Mouse (Mus musculus): ENCODE measurements around the gene Olfr547. TPM values are rescaled to one million over a fixed set of nuclear protein-coding genes. Genes with fewer than 3 reads are reported as not detected.

Gene Olfr547
- polyA plus RNA-seq, 1 experiment from 2014 or later, result not detected

Other genes with a start within 250 kb of the Olfr547 start
- gene Rrm1, start 93.1 kb upstream of the Olfr547 start, polyA plus RNA-seq (2014; fragmentation: Nextera tagmentation; extraction: Ambion mirVana), result 145 and 148 TPM in 2 replicates
- gene Olfr543, start 53.1 kb upstream of the Olfr547 start, polyA plus RNA-seq (2014; fragmentation: Nextera tagmentation; extraction: Ambion mirVana), result 0.22 and 0.60 TPM in 2 replicates
- 0.10 TPM in 1 of 2 replicates, not detected in the other for gene Olfr544, start 46.4 kb upstream of the Olfr547 start, polyA plus RNA-seq (2014; fragmentation: Nextera tagmentation; extraction: Ambion mirVana)
- 0.09 TPM in 1 of 2 replicates, not detected in the other for gene Olfr545, start 35.2 kb upstream of the Olfr547 start, polyA plus RNA-seq (2014; fragmentation: Nextera tagmentation; extraction: Ambion mirVana)
- gene Olfr548-ps1, start 6.1 kb downstream of the Olfr547 start, polyA plus RNA-seq (2014; fragmentation: Nextera tagmentation; extraction: Ambion mirVana), result not detected in 2 replicates
- not detected in 2 replicates for gene Olfr549, start 15.1 kb downstream of the Olfr547 start, polyA plus RNA-seq (2014; fragmentation: Nextera tagmentation; extraction: Ambion mirVana)
- 0.97 and 2.1 TPM in 2 replicates for gene Trim21, start 30.7 kb downstream of the Olfr547 start, polyA plus RNA-seq (2014; fragmentation: Nextera tagmentation; extraction: Ambion mirVana)
- not detected in 2 replicates for gene Olfr550, start 36.7 kb downstream of the Olfr547 start, polyA plus RNA-seq (2014; fragmentation: Nextera tagmentation; extraction: Ambion mirVana)
- gene Olfr551, start 57.1 kb downstream of the Olfr547 start, polyA plus RNA-seq (2014; fragmentation: Nextera tagmentation; extraction: Ambion mirVana), result not detected in 2 replicates
- not detected in 2 replicates for gene Olfr552, start 63.0 kb downstream of the Olfr547 start, polyA plus RNA-seq (2014; fragmentation: Nextera tagmentation; extraction: Ambion mirVana)
- not detected in 2 replicates for gene Olfr553, start 83.5 kb downstream of the Olfr547 start, polyA plus RNA-seq (2014; fragmentation: Nextera tagmentation; extraction: Ambion mirVana)
- not detected in 2 replicates for gene Olfr554, start 103.7 kb downstream of the Olfr547 start, polyA plus RNA-seq (2014; fragmentation: Nextera tagmentation; extraction: Ambion mirVana)
- not detected in 2 replicates for gene Olfr555, start 124.1 kb downstream of the Olfr547 start, polyA plus RNA-seq (2014; fragmentation: Nextera tagmentation; extraction: Ambion mirVana)
- not detected in 2 replicates for gene Olfr556, start 130.2 kb downstream of the Olfr547 start, polyA plus RNA-seq (2014; fragmentation: Nextera tagmentation; extraction: Ambion mirVana)
- gene Trim68, start 152.6 kb downstream of the Olfr547 start, polyA plus RNA-seq (2014; fragmentation: Nextera tagmentation; extraction: Ambion mirVana), result 17.0 and 22.1 TPM in 2 replicates
- not detected in 2 replicates for gene Olfr557, start 161.2 kb downstream of the Olfr547 start, polyA plus RNA-seq (2014; fragmentation: Nextera tagmentation; extraction: Ambion mirVana)
- 0.13 and 0.17 TPM in 2 replicates for gene Olfr558, start 167.5 kb downstream of the Olfr547 start, polyA plus RNA-seq (2014; fragmentation: Nextera tagmentation; extraction: Ambion mirVana)
- gene Olfr33, start 184.3 kb downstream of the Olfr547 start, polyA plus RNA-seq (2014; fragmentation: Nextera tagmentation; extraction: Ambion mirVana), result not detected in 2 replicates
- not detected in 2 replicates for gene Olfr559, start 192.7 kb downstream of the Olfr547 start, polyA plus RNA-seq (2014; fragmentation: Nextera tagmentation; extraction: Ambion mirVana)
- not detected in 2 replicates for gene Olfr560, start 224.6 kb downstream of the Olfr547 start, polyA plus RNA-seq (2014; fragmentation: Nextera tagmentation; extraction: Ambion mirVana)
- 0.18 and 0.49 TPM in 2 replicates for gene Olfr78, start 224.7 kb downstream of the Olfr547 start, polyA plus RNA-seq (2014; fragmentation: Nextera tagmentation; extraction: Ambion mirVana)
- not detected in 2 replicates for gene Olfr561, start 236.5 kb downstream of the Olfr547 start, polyA plus RNA-seq (2014; fragmentation: Nextera tagmentation; extraction: Ambion mirVana)